Mouse (Mus musculus) cerebellum, adult 2 months (tissue): ENCODE data around the gene Ddb1.

Experiments
- CTCF ChIP-seq: fragments of 200-500 bp; IDR thresholded peaks from 2 replicates; pipeline ENCODE4 v1.5.1; 2011; ENCODE audit warnings: low read depth, mild to moderate bottlenecking, control low read depth, low read length, moderate library complexity, borderline replicate concordance; ENCODE audit not compliant: insufficient read depth
- POLR2A ChIP-seq: fragments of 200-500 bp; IDR thresholded peaks from 2 replicates; pipeline ENCODE4 v1.6.1; 2011; ENCODE audit warnings: low read length, control low read depth, borderline replicate concordance; ENCODE audit not compliant: insufficient read depth

DNA sequence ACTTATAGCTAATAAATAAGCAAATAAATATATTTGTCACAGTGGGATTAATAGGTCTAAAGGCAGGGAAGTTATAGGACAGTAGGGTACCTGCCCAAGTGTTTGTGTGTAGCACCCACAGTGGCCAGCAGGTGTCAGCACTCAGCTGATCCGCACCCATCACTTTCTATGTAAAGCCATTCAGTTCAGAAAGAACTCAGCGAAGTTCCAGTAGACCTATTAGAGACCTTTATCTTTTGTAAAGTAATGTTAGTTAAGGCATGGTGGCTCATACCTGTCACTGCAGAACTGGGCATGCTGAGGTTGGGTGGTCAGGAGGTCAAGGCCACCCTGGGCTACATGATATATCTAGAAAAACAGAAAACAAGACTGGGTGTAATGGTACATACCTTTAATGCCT is 60.4 kb downstream of the Ddb1 start:
- TF ChIP-seq CTCF (peak; percentile 94), POLR2A (no peak)
